18 mouse cellular contexts compared by ENCODE assay signal in genomic region chr7:122329588-122329987, GRCm38 (mm10). TPM values are rescaled to one million over a fixed set of nuclear protein-coding genes. Genes with fewer than 3 reads are reported as not detected.
DNase-seq lines count a peak whose midpoint lies in the region; ATAC-seq and TF ChIP-seq lines count a peak whose summit lies in the region.
"Had no signal": no experiment of that assay in that cellular context is flagged by ENCODE, and none has a peak within 500 bp of the region (broad histone marks: within the 10 kb centered on the region; RNA-seq: fewer than 3 reads in every experiment).

No protein-coding gene starts in this region.

- H3K9me3 ChIP-seq in forebrain, embryonic 12.5 days: no peaks in the 10 kb centered on the region
- H3K9me3 ChIP-seq: embryonic facial prominence, embryonic 13.5 days; forebrain, embryonic 15.5 days; limb, embryonic 10.5 days; megakaryocyte, embryonic 14.5 days had no signal

- no peaks in the 10 kb centered on the region for H3K27me3 ChIP-seq in cerebellum, adult 2 months (ENCODE audit: control insufficient read depth, insufficient read depth, low read length)
- H3K27me3 ChIP-seq in kidney, adult 2 months (replicated peaks; ENCODE audit: control insufficient read depth, insufficient read depth, low read length): no peaks in the 10 kb centered on the region
- no peaks in the 10 kb centered on the region for H3K27me3 ChIP-seq in forebrain, embryonic 12.5 days
- H3K27me3 ChIP-seq: embryonic facial prominence, embryonic 13.5 days; forebrain, embryonic 15.5 days had no signal

- H3K4me3 ChIP-seq in cerebellum, adult 2 months (replicated peaks; ENCODE audit: insufficient read depth, low read depth, low read length): no peak overlapping the region
- no peak overlapping the region for H3K4me3 ChIP-seq in macrophage (ENCODE audit: inconsistent target)
- H3K4me3 ChIP-seq in kidney, adult 2 months (ENCODE audit: insufficient read depth, low read depth, low read length): no peak overlapping the region
- H3K4me3 ChIP-seq in forebrain, embryonic 12.5 days (replicated peaks): no peak overlapping the region
- H3K4me3 ChIP-seq: embryonic facial prominence, embryonic 13.5 days; forebrain, embryonic 15.5 days; limb, embryonic 10.5 days; megakaryocyte, embryonic 14.5 days had no signal

- no peak overlapping the region for H3K9ac ChIP-seq in forebrain, embryonic 12.5 days
- H3K9ac ChIP-seq: embryonic facial prominence, embryonic 13.5 days; forebrain, embryonic 15.5 days had no signal

- no peak overlapping the region for H3K4me2 ChIP-seq in forebrain, embryonic 12.5 days
- H3K4me2 ChIP-seq: embryonic facial prominence, embryonic 13.5 days; forebrain, embryonic 15.5 days had no signal

- no peak for TF ChIP-seq CTCF in cerebellum, adult 2 months (IDR thresholded peaks at IDR 0.05; ENCODE audit: borderline replicate concordance, insufficient read depth, low read depth, low read length)
- no peak for TF ChIP-seq CTCF in kidney, adult 2 months (conservative IDR thresholded peaks at IDR 0.05; ENCODE audit: insufficient read depth, insufficient read length, low read depth, low read length)

- WGBS in cerebellum, adult 2 months: 69% methylated on average over 4 of the region's 4 CpGs
- WGBS in macrophage (ENCODE audit: missing documents): 17% methylated on average over 4 of the region's 4 CpGs
- WGBS in kidney, adult 2 months: 81% methylated on average over 4 of the region's 4 CpGs
- 84% methylated on average over 4 of the region's 4 CpGs for WGBS in forebrain, embryonic 12.5 days

- TF ChIP-seq POLR2A in cerebellum, adult 2 months (IDR thresholded peaks at IDR 0.05; ENCODE audit: borderline replicate concordance, insufficient read depth, low read length): no peak
- no peak for TF ChIP-seq POLR2A in kidney, adult 2 months (IDR thresholded peaks at IDR 0.05; ENCODE audit: low read depth, low read length)

- H3K79me2 ChIP-seq in macrophage (ENCODE audit: inconsistent target): peaks cover 5% of the 10 kb centered on the region; the same call in 1 of the 2 replicates

- H3K27ac ChIP-seq in cerebellum, adult 2 months (ENCODE audit: insufficient read depth, low read length): peak overlapping the region; percentile 29
- H3K27ac ChIP-seq in macrophage: peak overlapping the region; percentile 88
- H3K27ac ChIP-seq in kidney, adult 2 months (ENCODE audit: insufficient read depth, low read depth, low read length): no peak overlapping the region
- no peak overlapping the region for H3K27ac ChIP-seq in forebrain, embryonic 12.5 days
- H3K27ac ChIP-seq: embryonic facial prominence, embryonic 13.5 days; forebrain, embryonic 15.5 days; kidney, postnatal 0 days; limb, embryonic 10.5 days had no signal

- ATAC-seq in forebrain, embryonic 12.5 days (ENCODE audit: low FRiP score): no peak
- ATAC-seq: forebrain, embryonic 15.5 days; inflammation-experienced regulatory T-cells, adult 6 months; Patski had no signal

- peak; percentile 61 for DNase-seq in cerebellum, adult 11-12 months
- DNase-seq in cerebellum, adult 11 months: no peak
- DNase-seq in 3T3-L1 (ENCODE audit: low read depth, low spot score): peak; percentile 68
- peak; percentile 67 to 82 for DNase-seq in cerebellum, adult 2 months
- DNase-seq in kidney, adult 2 months: no peak
- no peak for DNase-seq in spleen, postnatal 14 days (ENCODE audit: low spot score in 2 of 2)
- DNase-seq: heart, postnatal 36 days; layer of hippocampus, postnatal 36 days; thymus, adult 18-20 months had no signal

- peaks cover 37% of the 10 kb centered on the region for H3K4me1 ChIP-seq in cerebellum, adult 2 months (ENCODE audit: control insufficient read depth, insufficient read depth, low read length)
- no peaks in the 10 kb centered on the region for H3K4me1 ChIP-seq in kidney, adult 2 months (ENCODE audit: control insufficient read depth, insufficient read depth, low read length)
- H3K4me1 ChIP-seq in forebrain, embryonic 12.5 days: no peaks in the 10 kb centered on the region
- H3K4me1 ChIP-seq: embryonic facial prominence, embryonic 13.5 days; forebrain, embryonic 15.5 days; limb, embryonic 10.5 days had no signal

- H3K36me3 ChIP-seq in macrophage (ENCODE audit: inconsistent target): no peaks in the 10 kb centered on the region
- H3K36me3 ChIP-seq in kidney, adult 2 months (ENCODE audit: control insufficient read depth, insufficient read depth, low read length): no peaks in the 10 kb centered on the region
- H3K36me3 ChIP-seq in forebrain, embryonic 12.5 days (replicated peaks): no peaks in the 10 kb centered on the region
- H3K36me3 ChIP-seq: embryonic facial prominence, embryonic 13.5 days; forebrain, embryonic 15.5 days; limb, embryonic 10.5 days had no signal

RNA-seq across cellular contexts. Expression of gene Prkcb, which starts 41.0 kb away (rescaled TPM):
- polyA plus RNA-seq in cerebellum, adult 2 months (2012; rRNA removed): 311 and 324 TPM in 2 replicates
- total RNA-seq in macrophage (2018; cell fraction: chromatin; rRNA removed): 100 to 1,000 TPM in 14 of 26 experiments, 10 to 100 TPM in 12; 25.3 to 168 (median 108) TPM
- 100 to 1,000 TPM in 12 of 26 experiments, 10 to 100 TPM in 14; 62.1 to 226 (median 92.5) TPM for total RNA-seq in macrophage (2018; cell fraction: cytosol; rRNA removed)
- total RNA-seq in macrophage (2018; cell fraction: nucleus; rRNA removed): 100 to 1,000 TPM in 16 of 26 experiments, 10 to 100 TPM in 10; 44.8 to 253 (median 106) TPM
- 43.7 to 85.2 TPM (median 43.9 TPM) in 3 replicates for polyA plus RNA-seq in macrophage (2018)
- 2.5 and 6.1 TPM in 2 replicates for polyA plus RNA-seq in kidney, adult 2 months (2012; rRNA removed)
- polyA plus RNA-seq in forebrain, embryonic 12.5 days (2016; fragmentation: Nextera tagmentation; extraction: Ambion mirVana): 18.5 and 20.5 TPM in 2 replicates
- polyA plus RNA-seq: Patski had no signal

Comparison
In these comparisons a context has a peak if more than half of its experiments do, and no peak if none do; other contexts are left out.
1. DNase-seq: peak in cerebellum, adult 11-12 months (single experiment), 3T3-L1 (single experiment) and cerebellum, adult 2 months (2 of 2); none in cerebellum, adult 11 months (single experiment), kidney, adult 2 months (single experiment) and spleen, postnatal 14 days (0 of 2).
2. H3K27ac ChIP-seq: peak in cerebellum, adult 2 months (single experiment) and macrophage (single experiment); none in kidney, adult 2 months (single experiment) and forebrain, embryonic 12.5 days (single experiment).